Mouse (Mus musculus) adrenal gland, postnatal 36 days (tissue): Measurements from ENCODE around the gene Plekha5. TPM values are rescaled to one million over a fixed set of nuclear protein-coding genes. Genes with fewer than 3 reads are reported as not detected.
"Not testable (repeated sequence)": the region's sequence is repeated elsewhere in the genome, so short reads cannot be mapped to it uniquely, and the experiment has no call there.

ENCODE experiments used
- DNase-seq, 2 experiments: peaks; one replicate each; pipeline ENCODE4 v3.0.0; 2021; ENCODE audit warnings: mixed read lengths in 1 of 2
- total RNA-seq, 2 experiments: library from RNA; stranded (reverse); gene quantifications; 2 replicates each; pipeline ENCODE4 v1.2.3; 2021

Gene Plekha5
- total RNA-seq, 2 experiments from 2014 or later, result 24.0 to 43.9 TPM

- DNase-seq, result no peak
Observed at GRCm38 (mm10) chr6:140490220-140490619, 66.4 kb downstream of the Plekha5 start.

GRCm38 (mm10) chr6:140490921-140491537 is 67.2 kb downstream of the Plekha5 start:
- DNase-seq, result no peak

- no peak for DNase-seq
Observed at GRCm38 (mm10) chr6:140492043-140492442, 68.2 kb downstream of the Plekha5 start.

GRCm38 (mm10) chr6:140498074-140498473 is 74.2 kb downstream of the Plekha5 start:
- no peak for DNase-seq

- DNase-seq, result no peak
Observed at GRCm38 (mm10) chr6:140498958-140499357, 75.1 kb downstream of the Plekha5 start.

- DNase-seq, result not testable (repeated sequence)
Observed at GRCm38 (mm10) chr6:140500829-140501228, 77.0 kb downstream of the Plekha5 start.

- DNase-seq, result no peak
Observed at GRCm38 (mm10) chr6:140501841-140502240, 78.0 kb downstream of the Plekha5 start.

GRCm38 (mm10) chr6:140504796-140505195 is 80.9 kb downstream of the Plekha5 start:
- DNase-seq, result no peak

GRCm38 (mm10) chr6:140507605-140508004 is 83.8 kb downstream of the Plekha5 start:
- no peak for DNase-seq

- DNase-seq, result no peak
Observed at GRCm38 (mm10) chr6:140508475-140509150, 84.8 kb downstream of the Plekha5 start.

GRCm38 (mm10) chr6:140509151-140509530 is 85.3 kb downstream of the Plekha5 start:
- DNase-seq, result peak in 1 of 2 experiments; percentile 17

GRCm38 (mm10) chr6:140512016-140512415 is 88.2 kb downstream of the Plekha5 start:
- no peak for DNase-seq

- no peak for DNase-seq
Observed at GRCm38 (mm10) chr6:140512427-140512826, 88.6 kb downstream of the Plekha5 start.

- DNase-seq, result peak; percentile 38 to 46
Observed at GRCm38 (mm10) chr6:140514205-140515110, 90.6 kb downstream of the Plekha5 start.

- no peak for DNase-seq
Observed at GRCm38 (mm10) chr6:140515550-140515949, 91.7 kb downstream of the Plekha5 start.

GRCm38 (mm10) chr6:140516202-140516601 is 92.3 kb downstream of the Plekha5 start:
- DNase-seq, result no peak

GRCm38 (mm10) chr6:140517188-140517587 is 93.3 kb downstream of the Plekha5 start:
- DNase-seq, result peak; percentile 48 to 71

- DNase-seq, result no peak
Observed at GRCm38 (mm10) chr6:140519019-140519418, 95.2 kb downstream of the Plekha5 start.

GRCm38 (mm10) chr6:140519488-140520159 is 95.8 kb downstream of the Plekha5 start:
- no peak for DNase-seq

- no peak for DNase-seq
Observed at GRCm38 (mm10) chr6:140520961-140521360, 97.1 kb downstream of the Plekha5 start.

GRCm38 (mm10) chr6:140521832-140522231 is 98.0 kb downstream of the Plekha5 start:
- no peak for DNase-seq

- DNase-seq, result no peak
Observed at GRCm38 (mm10) chr6:140523600-140523999, 99.7 kb downstream of the Plekha5 start.
